Mouse (Mus musculus): ENCODE measurements around the gene Hsd17b3. TPM values are rescaled to one million over a fixed set of nuclear protein-coding genes. Genes with fewer than 3 reads are reported as not detected.
"Not testable (repeated sequence)": the region's sequence is repeated elsewhere in the genome, so short reads cannot be mapped to it uniquely, and the experiment has no call there.

The Hsd17b3 gene
- total RNA-seq, 2 experiments from 2014 or later, result not detected

DNA sequence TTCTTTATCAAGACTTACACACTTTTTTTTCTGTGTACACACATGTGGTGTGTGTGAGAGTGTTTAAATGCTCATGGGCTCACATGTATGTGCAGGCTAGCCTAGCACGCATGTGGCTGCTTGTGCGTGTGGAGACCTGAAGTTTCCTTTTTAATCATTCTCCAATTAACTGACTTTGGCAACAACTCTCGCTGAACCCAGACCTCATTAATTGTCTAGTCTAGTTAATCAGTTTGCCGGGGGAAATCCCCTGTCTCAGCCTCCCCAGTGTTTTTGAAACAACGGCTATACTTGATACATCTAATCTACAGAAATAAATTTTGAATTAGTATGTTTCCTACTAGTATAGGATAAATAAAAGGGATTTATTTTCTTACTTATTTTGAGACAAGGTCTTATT is 3.0 kb downstream of the Hsd17b3 start:
- intact Hi-C loops (cut with DNase I), result no loop called here
- DNase-seq, result no peak

- intact Hi-C loops (cut with DNase I), result no loop called here
These were observed 5.7 kb downstream of the Hsd17b3 start for GRCm38 (mm10) chr13:64083331-64083730.

DNA sequence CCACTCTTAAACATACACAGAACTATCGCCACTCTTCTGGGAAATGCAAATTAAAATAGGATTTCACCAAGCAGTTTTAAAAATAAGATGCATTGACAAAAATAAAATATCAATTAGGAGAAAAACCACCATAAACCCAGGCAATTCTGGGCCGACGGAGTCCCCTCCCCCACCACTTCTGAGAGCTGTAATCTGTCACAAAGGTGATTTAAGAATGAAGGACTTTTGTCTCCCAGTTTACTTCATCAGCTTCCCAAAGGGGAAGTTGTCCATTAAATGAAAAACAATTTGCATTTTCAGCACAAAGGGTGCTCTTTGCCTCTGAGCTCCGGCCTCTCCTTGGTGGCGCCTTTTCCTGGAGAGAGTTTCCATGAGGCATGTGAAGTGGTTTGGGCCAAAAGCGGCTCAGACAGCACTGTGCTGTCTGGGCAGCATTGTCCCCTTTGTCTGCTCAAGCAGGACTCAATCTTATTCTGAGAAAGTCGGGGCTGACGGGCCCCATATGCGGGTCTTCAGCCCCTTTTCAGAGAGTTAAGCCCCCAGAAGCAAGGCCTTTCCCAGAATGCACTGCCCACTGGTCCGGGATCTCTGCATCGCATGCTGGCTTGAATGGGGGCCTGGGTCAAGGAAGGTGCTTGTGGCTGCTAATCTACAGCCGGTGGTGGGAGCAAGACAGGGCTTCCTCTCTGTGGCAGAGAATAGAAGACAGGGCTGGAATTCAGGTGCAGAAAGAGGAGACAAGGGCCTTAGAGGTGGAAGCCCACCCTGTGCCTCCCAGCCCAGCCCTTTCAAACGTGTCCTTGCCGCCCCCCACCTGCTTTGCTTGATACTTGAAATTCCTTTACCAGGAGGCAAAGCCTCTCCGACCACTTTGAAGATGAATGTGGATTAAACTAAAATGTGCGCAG is 7.8 kb downstream of the Hsd17b3 start:
- intact Hi-C loops (cut with DNase I), result no loop called here
- no peak for DNase-seq

More at GRCm38 (mm10) chr13:64083331-64083730, 5.7 kb downstream of the Hsd17b3 start:
- DNase-seq, result no peak

GRCm38 (mm10) chr13:64077591-64077990 is 11.4 kb downstream of the Hsd17b3 start:
- no peak for DNase-seq
- intact Hi-C loops (cut with DNase I), result no loop called here

DNA sequence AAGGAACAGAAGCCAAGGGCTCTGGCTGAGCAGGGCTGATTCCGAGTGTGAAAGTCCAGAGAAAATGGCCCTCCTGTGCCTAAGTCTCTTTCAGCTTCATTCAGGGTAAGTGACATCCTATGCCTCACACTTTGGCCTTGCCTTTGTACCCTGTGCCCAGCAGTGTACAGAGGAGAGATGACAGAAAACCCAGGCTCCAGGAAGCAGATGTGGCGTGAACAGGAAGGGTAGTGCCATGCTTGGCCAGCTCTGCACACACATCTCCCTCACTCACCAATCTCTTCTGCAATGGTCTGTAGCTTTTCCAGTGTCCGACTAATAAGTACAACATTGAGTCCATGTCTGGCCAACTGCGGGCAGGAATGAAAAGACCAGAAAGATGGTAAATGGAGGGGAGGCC is 13.0 kb downstream of the Hsd17b3 start:
- no peak for DNase-seq
- intact Hi-C loops (cut with DNase I), result no loop called here

DNA sequence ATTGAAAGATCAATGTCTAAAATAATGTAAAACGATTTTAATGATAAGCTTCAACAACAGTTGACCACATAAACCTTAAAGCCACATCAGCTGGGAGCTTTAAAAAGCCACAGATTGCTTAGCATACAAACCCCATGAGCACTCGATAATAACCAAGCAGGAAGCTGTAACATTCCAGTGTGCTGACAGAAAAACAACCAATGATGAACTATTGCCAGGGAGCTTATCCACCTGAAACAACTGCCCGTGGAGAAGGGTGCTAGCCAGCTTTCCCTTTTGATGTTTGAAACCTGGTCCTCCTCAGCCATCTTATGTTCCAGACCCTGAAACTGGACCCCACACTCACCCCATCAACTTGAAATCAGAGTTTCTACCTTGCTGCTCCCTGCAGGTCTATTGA is 22.4 kb downstream of the Hsd17b3 start:
- DNase-seq, result peak in 1 of 2 experiments; percentile 9
- intact Hi-C loops (cut with DNase I), result no loop called here

DNA sequence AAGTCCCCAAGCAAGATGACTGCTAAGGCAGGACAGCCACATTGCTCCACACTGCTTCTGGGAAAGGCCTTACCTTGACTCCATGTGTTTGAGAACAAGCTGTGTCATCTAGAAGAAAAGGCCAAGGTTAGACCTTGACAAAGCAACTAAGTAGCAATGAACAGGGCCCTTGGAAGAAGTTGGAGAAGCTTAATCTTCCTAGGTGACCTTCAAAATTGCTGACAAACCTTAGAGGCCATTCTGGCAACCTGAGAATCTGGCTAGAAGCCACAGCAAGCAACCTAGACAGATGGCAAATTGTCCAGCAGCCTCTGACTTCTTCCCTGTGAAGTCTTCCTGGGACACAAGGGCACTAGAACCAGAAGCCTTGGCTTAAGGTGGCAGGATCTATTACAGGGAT is 24.8 kb downstream of the Hsd17b3 start:
- no peak for DNase-seq
- intact Hi-C loops (cut with DNase I), result no loop called here

- intact Hi-C loops (cut with DNase I), result no loop called here
- no peak for DNase-seq
These were observed 28.0 kb downstream of the Hsd17b3 start for GRCm38 (mm10) chr13:64060935-64061506.

GRCm38 (mm10) chr13:64053959-64054358 is 35.1 kb downstream of the Hsd17b3 start:
- intact Hi-C loops (cut with DNase I), result no loop called here
- no peak for DNase-seq

- DNase-seq; intact Hi-C loops (cut with DNase I): not testable (repeated sequence)
These were observed 36.7 kb downstream of the Hsd17b3 start for GRCm38 (mm10) chr13:64052281-64052680.

- DNase-seq, result peak; percentile 15 to 17
- intact Hi-C loops (cut with DNase I), result loop anchor here (2.0 kb wide), 1 partner anchor 42 kb away; no protein-coding TSS in a partner anchor
These were observed 38.1 kb downstream of the Hsd17b3 start for GRCm38 (mm10) chr13:64050895-64051294.

DNA sequence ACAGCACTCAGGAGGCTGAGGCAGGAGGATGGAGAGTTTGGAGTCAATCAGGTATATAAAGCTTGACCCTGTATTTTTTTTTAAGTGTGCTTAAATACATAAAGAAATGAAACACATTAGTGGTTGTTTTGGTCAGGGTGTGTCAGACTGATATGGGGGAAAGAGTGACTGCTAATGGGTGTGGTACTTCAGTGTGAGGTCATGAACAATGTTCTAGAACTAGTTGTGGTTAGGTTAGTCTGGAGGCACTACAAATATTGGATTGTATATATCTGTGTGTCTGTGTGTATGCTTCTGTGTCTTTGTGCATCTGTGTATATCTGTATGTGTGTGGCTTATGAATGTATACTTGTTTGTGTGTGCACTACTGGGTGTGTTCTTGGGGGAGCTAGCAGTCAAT is 39.5 kb downstream of the Hsd17b3 start:
- intact Hi-C loops (cut with DNase I), result no loop called here
- DNase-seq, result no peak

GRCm38 (mm10) chr13:64048467-64048866 is 40.6 kb downstream of the Hsd17b3 start:
- intact Hi-C loops (cut with DNase I), result no loop called here
- no peak for DNase-seq

GRCm38 (mm10) chr13:64039976-64040375 is 49.1 kb downstream of the Hsd17b3 start:
- no peak for DNase-seq

GRCm38 (mm10) chr13:64038114-64038513 is 50.9 kb downstream of the Hsd17b3 start:
- intact Hi-C loops (cut with DNase I), result loop anchor here (5.0 to 10.0 kb wide), 4 partner anchors 111 to 683 kb away; no protein-coding TSS in a partner anchor
- DNase-seq, result no peak

More at GRCm38 (mm10) chr13:64039976-64040375, 49.1 kb downstream of the Hsd17b3 start:
- intact Hi-C loops (cut with DNase I), result loop anchor here (5.0 to 10.0 kb wide), 4 partner anchors 113 to 685 kb away; no protein-coding TSS in a partner anchor

GRCm38 (mm10) chr13:64036079-64037011 is 52.7 kb downstream of the Hsd17b3 start:
- peak; percentile 66 to 80 for DNase-seq
- intact Hi-C loops (cut with DNase I), result loop anchor here (2.0 to 10.0 kb wide), 5 partner anchors 30 to 682 kb away; no protein-coding TSS in a partner anchor

DNA sequence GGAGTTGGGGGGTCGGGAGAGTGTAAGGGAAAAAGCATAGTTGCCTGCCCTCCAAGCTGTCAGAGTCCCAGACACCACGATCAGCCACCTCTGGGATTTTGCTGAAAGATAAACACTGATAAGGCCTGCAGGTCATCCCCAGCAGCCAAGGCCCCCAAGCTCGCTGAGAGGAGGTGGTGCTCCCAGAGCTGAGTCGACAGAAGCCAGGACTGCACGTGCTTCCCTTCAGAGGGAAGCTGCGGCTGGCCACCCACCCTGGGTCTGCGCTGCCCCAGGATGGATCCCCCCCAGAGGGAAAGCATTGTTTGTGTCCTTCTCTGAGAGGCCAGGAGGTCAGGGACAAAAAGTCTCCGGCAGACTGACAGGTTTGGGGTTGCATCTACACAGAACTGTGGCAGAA is 54.0 kb downstream of the Hsd17b3 start:
- no peak for DNase-seq
- intact Hi-C loops (cut with DNase I), result loop anchor here (5.0 to 10.0 kb wide), 4 partner anchors 108 to 680 kb away; no protein-coding TSS in a partner anchor

- intact Hi-C loops (cut with DNase I), result loop anchor here (10.0 kb wide), 2 partner anchors 509 to 679 kb away; no protein-coding TSS in a partner anchor
- DNase-seq, result no peak
These were observed 55.1 kb downstream of the Hsd17b3 start for GRCm38 (mm10) chr13:64033921-64034320.

- intact Hi-C loops (cut with DNase I), result loop anchor here (10.0 kb wide), 2 partner anchors 508 to 678 kb away; no protein-coding TSS in a partner anchor
- no peak for DNase-seq
These were observed 55.8 kb downstream of the Hsd17b3 start for GRCm38 (mm10) chr13:64033181-64033580.

DNA sequence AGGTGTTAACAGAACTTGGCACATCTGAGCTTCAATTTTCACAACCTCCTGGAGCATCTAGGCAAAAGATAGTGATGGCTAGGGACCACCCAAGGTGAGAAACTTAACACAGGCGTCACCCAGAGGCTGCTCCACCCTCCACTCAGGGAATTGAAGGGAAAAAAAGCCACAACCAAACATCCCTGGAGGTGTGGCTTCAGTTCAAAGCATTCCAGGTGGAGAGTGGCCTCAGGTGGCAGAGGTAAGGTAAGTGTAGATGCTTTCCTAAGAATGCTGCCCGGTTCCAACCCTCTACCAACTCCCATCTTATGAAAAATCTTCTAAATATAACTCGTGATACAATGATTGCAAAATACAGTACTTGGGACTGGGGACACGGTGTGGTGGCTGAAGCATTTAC is 57.8 kb downstream of the Hsd17b3 start:
- DNase-seq, result no peak
- intact Hi-C loops (cut with DNase I), result loop anchor here (10.0 kb wide), 2 partner anchors 506 to 676 kb away; no protein-coding TSS in a partner anchor

Data from heart, postnatal 10 days (tissue).